Mouse (Mus musculus) midbrain, embryonic 13.5 days (tissue): ENCODE measurements around the gene Sugct. TPM values are rescaled to one million over a fixed set of nuclear protein-coding genes. Genes with fewer than 3 reads are reported as not detected.

Source experiments
- ATAC-seq: fragments of 200-750 bp; cut with Nextera tagmentation; 2 replicates; pipeline ENCODE4 v1.8.0; 2017; ENCODE audit warnings: mild to moderate bottlenecking, moderate TSS enrichment, moderate library complexity
- H3K27ac ChIP-seq: fragments of 300-500 bp; sonication (generic); 2 replicates; pipeline ENCODE4 v1.5.1; 2015; ENCODE audit warnings: inconsistent platforms, mild to moderate bottlenecking, moderate library complexity
- H3K27me3 ChIP-seq: fragments of 300-500 bp; sonication (generic); 2 replicates; pipeline ENCODE4 v1.6.1; 2015; ENCODE audit warnings: mild to moderate bottlenecking, inconsistent platforms
- H3K36me3 ChIP-seq: fragments of 300-500 bp; sonication (generic); 2 replicates; pipeline ENCODE4 v1.6.1; 2015; ENCODE audit warnings: mild to moderate bottlenecking, inconsistent platforms
- H3K4me1 ChIP-seq: fragments of 300-500 bp; sonication (generic); replicated peaks from 2 replicates; pipeline ENCODE4 v1.6.1; 2015; ENCODE audit warnings: inconsistent platforms
- H3K4me2 ChIP-seq: fragments of 300-500 bp; sonication (generic); replicated peaks from 2 replicates; pipeline ENCODE4 v1.6.1; 2015; ENCODE audit warnings: moderate library complexity, mild to moderate bottlenecking, inconsistent platforms
- H3K4me3 ChIP-seq: fragments of 300-500 bp; sonication (generic); replicated peaks from 2 replicates; pipeline ENCODE4 v1.5.1; 2015; ENCODE audit warnings: mild to moderate bottlenecking, inconsistent platforms
- H3K9ac ChIP-seq: fragments of 300-500 bp; sonication (generic); replicated peaks from 2 replicates; pipeline ENCODE4 v1.6.1; 2015; ENCODE audit warnings: mild to moderate bottlenecking, inconsistent platforms
- H3K9me3 ChIP-seq: fragments of 300-500 bp; sonication (generic); 2 replicates; pipeline ENCODE4 v1.6.1; 2016; ENCODE audit warnings: mild to moderate bottlenecking, inconsistent platforms
- WGBS: fragments of 180-500 bp; shearing (Covaris S2); methylation state at CpG from one replicate; pipeline ENCODE4 v1.1.7; 2015; 5-methylcytosine and 5-hydroxymethylcytosine counted together
- polyA plus RNA-seq: library from polyadenylated mRNA; unstranded; fragments of >200 nt; fragmentation: Nextera tagmentation; extraction: Ambion mirVana; gene quantifications from 2 replicates; pipeline ENCODE4 v1.2.1, GENCODE M21; 2015

Gene Sugct
- polyA plus RNA-seq, 1 experiment from 2014 or later = 3.4 TPM

DNA sequence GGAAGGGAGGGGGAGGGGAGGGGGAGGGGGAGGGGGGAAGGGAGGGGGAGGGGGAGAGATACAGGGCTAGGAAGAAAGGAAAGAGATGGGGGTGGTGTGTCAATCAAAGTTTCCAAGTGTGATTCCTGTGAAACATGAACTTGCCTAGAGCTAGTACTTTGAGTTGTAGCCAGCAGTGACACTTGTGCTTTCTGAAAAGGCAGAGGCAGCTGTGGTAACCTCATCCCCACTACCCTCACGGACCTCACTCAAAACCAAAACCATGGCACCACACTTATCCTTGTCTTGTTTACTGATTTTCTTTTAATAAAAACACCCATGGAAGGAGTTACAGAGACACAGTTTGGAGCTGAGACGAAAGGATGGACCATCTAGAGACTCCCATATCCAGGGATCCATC lies 698.9 kb downstream of the Sugct start:
- H3K27ac ChIP-seq = no peak overlapping the region
- H3K36me3 ChIP-seq = no peaks in the 10 kb centered on the region
- no peaks in the 10 kb centered on the region for H3K4me1 ChIP-seq
- H3K4me2 ChIP-seq = no peak overlapping the region
- no peak overlapping the region for H3K4me3 ChIP-seq
- no peak overlapping the region for H3K9ac ChIP-seq
- H3K9me3 ChIP-seq = no peaks in the 10 kb centered on the region
- no peak for ATAC-seq
- whole genome bisulfite sequencing = 92% methylated on average over 2 of the region's 2 CpGs
- no peaks in the 10 kb centered on the region for H3K27me3 ChIP-seq

DNA sequence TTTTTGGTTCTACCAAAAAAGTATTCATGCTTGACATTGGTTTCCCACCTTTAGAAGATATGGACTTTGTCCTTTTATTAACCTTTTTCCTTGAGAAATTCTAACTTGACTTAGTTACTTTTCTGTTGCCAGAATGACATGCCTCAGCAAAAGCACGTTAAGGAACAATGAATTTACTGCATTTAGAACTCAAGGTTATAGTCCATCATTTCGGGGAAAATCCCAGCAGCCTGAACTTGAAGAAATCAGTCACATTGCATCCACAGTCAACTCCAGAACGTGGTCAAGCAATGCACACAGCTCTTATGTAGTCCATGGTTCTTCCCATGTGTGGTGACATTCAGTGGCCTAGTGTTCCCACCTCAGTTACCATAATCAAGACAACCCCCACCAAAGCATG lies 700.0 kb downstream of the Sugct start:
- Histone ChIP-seq H3K27ac (no peak overlapping the region), H3K4me1 (no peaks in the 10 kb centered on the region), H3K9me3 (no peaks in the 10 kb centered on the region), H3K36me3 (no peaks in the 10 kb centered on the region), H3K27me3 (no peaks in the 10 kb centered on the region), H3K4me3 (no peak overlapping the region), H3K4me2 (no peak overlapping the region), H3K9ac (no peak overlapping the region)
- 78% methylated on average over 3 of the region's 3 CpGs for WGBS
- ATAC-seq = no peak

GRCm38 (mm10) chr13:16977743-16978142 lies 717.6 kb downstream of the Sugct start:
- Histone ChIP-seq H3K27me3 (no peaks in the 10 kb centered on the region), H3K27ac (no peak overlapping the region), H3K4me1 (no peaks in the 10 kb centered on the region), H3K9me3 (no peaks in the 10 kb centered on the region), H3K9ac (no peak overlapping the region), H3K36me3 (no peaks in the 10 kb centered on the region), H3K4me2 (no peak overlapping the region), H3K4me3 (no peak overlapping the region)
- 75% methylated on average over 6 of the region's 6 CpGs for WGBS
- ATAC-seq = no peak

DNA sequence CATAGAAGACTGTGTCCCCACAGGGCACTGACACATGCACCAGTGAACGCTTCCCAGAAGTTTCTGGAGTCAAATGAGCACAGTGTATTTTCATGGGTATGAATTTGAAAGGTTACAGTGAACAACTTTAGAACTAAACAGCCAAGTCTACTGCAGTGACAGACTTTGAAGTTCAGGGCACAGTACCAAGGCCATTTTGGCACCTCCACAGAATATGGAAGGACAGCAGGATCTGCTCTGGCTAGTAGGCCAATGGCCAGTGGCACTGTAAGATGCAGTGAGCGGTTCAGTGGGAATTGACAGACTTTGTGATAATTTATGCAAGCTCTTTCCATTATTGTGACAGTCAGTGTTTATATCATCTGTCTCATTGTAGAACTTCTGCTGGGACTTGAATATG lies 724.1 kb downstream of the Sugct start:
- 89% methylated on average over 2 of the region's 2 CpGs for WGBS
- H3K27ac ChIP-seq = no peak overlapping the region
- no peak overlapping the region for H3K4me2 ChIP-seq
- no peaks in the 10 kb centered on the region for H3K36me3 ChIP-seq
- no peaks in the 10 kb centered on the region for H3K4me1 ChIP-seq
- H3K9ac ChIP-seq = no peak overlapping the region
- ATAC-seq = no peak
- no peak overlapping the region for H3K4me3 ChIP-seq
- no peaks in the 10 kb centered on the region for H3K27me3 ChIP-seq
- H3K9me3 ChIP-seq = no peaks in the 10 kb centered on the region

- H3K4me2 ChIP-seq = no peak overlapping the region
- H3K27me3 ChIP-seq = no peaks in the 10 kb centered on the region
- H3K36me3 ChIP-seq = no peaks in the 10 kb centered on the region
- H3K9ac ChIP-seq = no peak overlapping the region
- no peaks in the 10 kb centered on the region for H3K9me3 ChIP-seq
- no peaks in the 10 kb centered on the region for H3K4me1 ChIP-seq
- H3K27ac ChIP-seq = no peak overlapping the region
- whole genome bisulfite sequencing = 88% methylated on average over 5 of the region's 5 CpGs
- ATAC-seq = no peak
- no peak overlapping the region for H3K4me3 ChIP-seq
These were observed 726.4 kb downstream of the Sugct start for GRCm38 (mm10) chr13:16968995-16969394.

- no peak overlapping the region for H3K9ac ChIP-seq
- no peak for ATAC-seq
These were observed 730.4 kb downstream of the Sugct start for GRCm38 (mm10) chr13:16964823-16965475.

DNA sequence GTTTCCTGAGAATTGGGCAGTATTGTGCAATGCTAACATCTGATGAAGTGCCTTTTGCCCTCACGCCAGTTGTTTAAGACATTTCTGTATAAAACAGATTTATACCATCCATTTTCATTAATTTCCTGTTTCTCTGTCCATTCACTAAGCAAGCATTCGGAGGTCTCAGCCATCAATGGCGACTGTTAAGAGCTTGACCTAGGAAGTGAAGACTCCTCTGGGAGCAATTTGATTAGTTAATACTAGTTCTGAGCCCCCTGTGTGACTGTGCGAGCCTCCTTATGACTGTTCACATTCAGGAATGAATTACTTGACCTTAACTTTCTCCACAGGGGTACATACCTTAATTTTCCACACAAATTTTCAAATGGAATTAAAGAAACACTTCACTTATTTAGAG lies 743.3 kb downstream of the Sugct start:
- no peaks in the 10 kb centered on the region for H3K4me1 ChIP-seq
- H3K27ac ChIP-seq = no peak overlapping the region
- no peaks in the 10 kb centered on the region for H3K27me3 ChIP-seq
- no peaks in the 10 kb centered on the region for H3K9me3 ChIP-seq
- no peaks in the 10 kb centered on the region for H3K36me3 ChIP-seq
- 79% methylated on average over 4 of the region's 4 CpGs for WGBS
- H3K4me3 ChIP-seq = no peak overlapping the region
- H3K4me2 ChIP-seq = no peak overlapping the region
- H3K9ac ChIP-seq = no peak overlapping the region
- ATAC-seq = no peak

More at GRCm38 (mm10) chr13:16964823-16965475, 730.4 kb downstream of the Sugct start:
- no peaks in the 10 kb centered on the region for H3K27me3 ChIP-seq
- no peaks in the 10 kb centered on the region for H3K36me3 ChIP-seq
- no peaks in the 10 kb centered on the region for H3K4me1 ChIP-seq
- H3K9me3 ChIP-seq = no peaks in the 10 kb centered on the region
- no peak overlapping the region for H3K4me2 ChIP-seq
- WGBS = 76% methylated on average over 4 of the region's 4 CpGs
- no peak overlapping the region for H3K27ac ChIP-seq
- H3K4me3 ChIP-seq = no peak overlapping the region

- no peak overlapping the region for H3K4me3 ChIP-seq
- H3K4me2 ChIP-seq = no peak overlapping the region
- H3K9me3 ChIP-seq = no peaks in the 10 kb centered on the region
- 87% methylated on average over 5 of the region's 5 CpGs for WGBS
- ATAC-seq = no peak
- no peaks in the 10 kb centered on the region for H3K27me3 ChIP-seq
- no peaks in the 10 kb centered on the region for H3K36me3 ChIP-seq
- H3K27ac ChIP-seq = no peak overlapping the region
- no peaks in the 10 kb centered on the region for H3K4me1 ChIP-seq
- H3K9ac ChIP-seq = no peak overlapping the region
These were observed 755.9 kb downstream of the Sugct start for GRCm38 (mm10) chr13:16939466-16939811.

DNA sequence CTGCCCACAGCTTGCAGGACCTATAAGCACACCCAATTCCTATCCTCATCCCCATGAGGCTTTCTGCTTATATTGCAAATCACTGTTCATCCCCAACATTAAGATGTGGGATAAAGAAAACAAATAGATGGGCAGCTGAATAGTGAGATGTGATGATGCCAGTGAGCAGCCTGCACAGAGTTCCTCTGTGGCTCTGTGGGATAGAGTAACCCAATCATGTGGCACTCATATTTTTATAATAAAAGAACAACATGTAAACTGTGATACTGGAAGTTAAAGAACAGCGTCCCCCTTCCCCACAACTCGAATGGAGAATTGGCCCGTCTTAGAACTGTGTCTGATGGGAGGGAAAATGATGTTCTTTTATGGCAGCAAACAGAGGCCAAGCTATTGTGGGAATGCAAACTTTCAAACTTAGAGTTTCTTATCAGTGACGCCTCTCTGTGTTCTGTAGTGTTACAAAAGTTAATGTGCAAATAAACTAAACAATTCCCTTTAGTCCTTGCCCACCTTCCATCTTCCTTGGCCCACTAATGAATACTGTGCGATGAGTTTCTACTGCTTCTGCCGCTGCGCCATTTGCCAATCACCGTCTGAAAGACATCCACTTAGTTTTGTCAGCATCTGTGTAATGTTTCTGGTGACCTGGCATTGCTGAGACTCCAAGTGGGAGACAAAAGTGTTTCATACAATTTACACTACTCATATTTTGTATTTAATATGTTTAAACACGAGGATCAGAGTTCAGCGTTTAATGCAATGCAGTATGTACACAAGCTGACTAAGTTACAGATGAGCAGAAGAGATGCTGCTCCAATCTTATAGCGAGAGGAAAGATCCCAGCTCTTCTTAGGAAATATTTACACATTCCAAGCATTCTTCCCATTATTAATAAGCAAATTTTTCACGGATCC lies 756.5 kb downstream of the Sugct start:
- Histone ChIP-seq H3K36me3 (no peaks in the 10 kb centered on the region), H3K4me3 (no peak overlapping the region), H3K9me3 (no peaks in the 10 kb centered on the region), H3K4me2 (no peak overlapping the region), H3K27me3 (no peaks in the 10 kb centered on the region), H3K9ac (no peak overlapping the region), H3K4me1 (no peaks in the 10 kb centered on the region), H3K27ac (no peak overlapping the region)
- no peak for ATAC-seq
- WGBS = 91% methylated on average over 12 of the region's 12 CpGs

- Histone ChIP-seq H3K9me3 (no peaks in the 10 kb centered on the region), H3K4me2 (no peak overlapping the region), H3K36me3 (no peaks in the 10 kb centered on the region), H3K4me3 (no peak overlapping the region), H3K4me1 (no peaks in the 10 kb centered on the region), H3K9ac (no peak overlapping the region), H3K27me3 (no peaks in the 10 kb centered on the region), H3K27ac (no peak overlapping the region)
- no peak for ATAC-seq
- WGBS = 89% methylated on average over 11 of the region's 11 CpGs
These were observed 757.7 kb downstream of the Sugct start for GRCm38 (mm10) chr13:16937422-16938202.

- WGBS = 93% methylated on average over 1 of the region's 1 CpGs
- Histone ChIP-seq H3K4me2 (no peak overlapping the region), H3K27ac (no peak overlapping the region), H3K4me1 (no peaks in the 10 kb centered on the region), H3K9me3 (no peaks in the 10 kb centered on the region), H3K4me3 (no peak overlapping the region), H3K9ac (no peak overlapping the region), H3K27me3 (no peaks in the 10 kb centered on the region), H3K36me3 (no peaks in the 10 kb centered on the region)
- ATAC-seq = no peak
These were observed 760.3 kb downstream of the Sugct start for GRCm38 (mm10) chr13:16935029-16935428.

- Histone ChIP-seq H3K27ac (no peak overlapping the region), H3K4me2 (no peak overlapping the region), H3K27me3 (no peaks in the 10 kb centered on the region), H3K36me3 (no peaks in the 10 kb centered on the region), H3K4me3 (no peak overlapping the region), H3K9me3 (no peaks in the 10 kb centered on the region), H3K4me1 (no peaks in the 10 kb centered on the region), H3K9ac (no peak overlapping the region)
- WGBS = 88% methylated on average over 4 of the region's 4 CpGs
- ATAC-seq = no peak
These were observed 761.8 kb downstream of the Sugct start for GRCm38 (mm10) chr13:16933600-16933999.
